Mouse (Mus musculus) ZHBTc4 (cell line): Measurements from ENCODE around the gene Dpt.
"Not testable (repeated sequence)": the region's sequence is repeated elsewhere in the genome, so short reads cannot be mapped to it uniquely, and the experiment has no call there.

Source experiments
- DNase-seq: peaks from one replicate; pipeline ENCODE4 v3.0.0-alpha.2; 2011; ENCODE audit warnings: low read depth, low spot score

Dpt gene

DNA sequence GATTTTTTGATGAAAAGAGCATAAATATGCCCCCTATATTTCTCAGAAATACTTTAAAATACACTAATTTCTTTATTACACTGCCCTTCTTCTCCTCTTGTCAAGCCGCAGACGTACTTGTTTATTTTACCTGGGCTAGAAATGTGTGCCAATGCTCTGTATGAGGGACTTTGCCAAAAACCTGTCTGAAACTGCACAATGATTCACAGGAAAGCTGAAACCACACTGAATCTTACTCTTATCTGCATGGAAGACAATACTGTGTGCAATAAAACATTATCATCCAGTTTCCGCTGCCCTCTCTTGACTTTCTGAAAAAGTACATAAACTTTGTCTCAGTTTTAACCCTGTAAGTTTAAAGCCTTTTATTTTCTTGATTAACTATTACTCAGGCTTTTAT, 20.9 kb downstream of the Dpt start:
- DNase-seq = no peak

DNA sequence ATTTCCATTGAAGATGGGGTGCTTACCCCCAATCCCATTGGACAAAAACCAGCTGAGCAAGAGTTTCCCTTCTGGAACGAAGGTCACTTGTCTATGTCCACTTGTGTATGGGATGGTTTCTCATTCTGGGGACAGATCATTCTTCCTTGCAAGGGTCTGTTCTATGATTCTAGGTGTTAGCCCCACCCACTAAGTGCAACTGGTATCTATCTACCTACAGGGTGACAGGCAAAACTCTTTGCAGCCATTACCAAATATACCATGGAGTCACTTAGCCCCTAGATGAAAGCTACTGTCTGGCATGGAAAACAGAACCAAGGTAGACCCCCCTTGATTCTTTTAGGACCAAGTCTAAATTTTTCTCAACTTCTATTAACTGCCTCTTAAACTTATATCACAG, 24.9 kb downstream of the Dpt start:
- DNase-seq = no peak

DNA sequence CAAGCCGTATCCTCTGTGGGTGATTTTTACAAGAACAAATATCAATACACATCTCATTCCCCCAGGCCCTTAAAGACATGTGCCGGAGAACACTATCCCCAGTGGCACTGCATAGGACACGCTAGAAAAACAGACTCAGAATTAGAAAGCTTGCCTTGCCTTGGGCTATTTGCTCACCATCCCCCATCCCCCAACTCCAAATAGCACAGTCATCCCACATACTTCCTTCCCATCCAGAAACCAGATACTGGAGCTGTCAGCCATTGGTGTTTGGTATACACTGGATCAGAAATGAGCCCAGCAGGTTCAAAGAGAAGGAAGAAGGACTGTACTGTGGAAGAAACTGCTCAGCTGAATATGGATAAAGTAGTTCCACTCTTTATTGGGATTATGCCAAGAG, 25.4 kb downstream of the Dpt start:
- DNase-seq = no peak

DNA sequence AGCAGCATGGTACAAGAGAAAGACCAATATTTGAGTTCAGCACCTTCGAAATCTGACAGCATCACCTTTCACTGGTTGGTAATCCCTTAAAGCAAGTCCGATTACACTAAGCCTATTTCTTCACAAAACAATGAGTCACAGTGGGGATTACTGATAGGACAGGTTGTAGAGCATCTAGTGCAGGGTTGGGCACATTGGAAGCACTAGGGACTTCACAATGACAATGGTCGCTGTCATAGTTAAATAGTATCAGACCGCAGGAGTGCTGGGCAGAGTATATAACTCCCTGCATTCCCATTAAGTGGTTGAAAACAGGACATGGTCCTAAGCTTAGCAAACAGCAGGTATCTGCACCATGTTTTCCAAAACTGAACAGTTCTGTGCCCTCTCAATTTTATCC, 25.8 kb downstream of the Dpt start:
- DNase-seq = no peak

DNA sequence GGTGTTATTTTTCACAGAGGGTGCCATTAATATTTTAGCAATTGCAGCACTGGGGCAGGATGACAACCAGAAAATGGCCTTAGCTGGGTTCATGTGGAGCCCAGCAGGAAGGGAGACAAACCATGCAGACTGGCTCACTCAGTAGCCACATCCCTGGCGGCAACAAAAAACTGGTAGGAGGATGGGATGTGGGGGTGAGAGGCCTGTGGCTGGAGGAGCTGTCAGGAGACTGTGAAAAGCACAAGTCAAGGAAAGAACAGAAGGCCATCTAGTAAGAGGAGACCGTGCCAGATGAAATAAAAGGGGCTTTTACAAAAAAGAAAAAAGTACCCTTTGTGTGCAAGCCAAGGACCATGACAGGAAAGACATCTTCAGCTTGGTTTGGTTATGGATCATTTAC, 28.5 kb downstream of the Dpt start:
- DNase-seq = no peak

DNA sequence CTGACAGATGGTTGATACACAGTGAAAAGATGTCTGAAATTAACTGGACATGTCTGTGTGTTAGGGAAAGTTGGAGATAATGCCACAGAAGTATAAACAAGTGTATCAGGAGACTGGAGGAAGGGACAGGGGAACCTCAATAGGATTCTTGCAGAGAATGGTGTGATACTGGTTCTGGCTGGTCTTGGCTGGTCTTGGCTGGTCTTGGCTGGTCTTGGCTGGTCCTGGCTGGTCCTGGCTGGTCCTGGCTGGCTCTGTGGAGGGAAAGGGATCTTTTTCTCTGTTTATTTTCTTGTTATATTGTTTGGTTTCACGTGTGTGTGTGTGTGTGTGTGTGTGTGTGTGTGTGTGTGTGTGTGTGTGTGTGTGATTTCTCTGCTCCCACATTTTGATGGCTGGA, 33.4 kb downstream of the Dpt start:
- peak; percentile 5 for DNase-seq

DNA sequence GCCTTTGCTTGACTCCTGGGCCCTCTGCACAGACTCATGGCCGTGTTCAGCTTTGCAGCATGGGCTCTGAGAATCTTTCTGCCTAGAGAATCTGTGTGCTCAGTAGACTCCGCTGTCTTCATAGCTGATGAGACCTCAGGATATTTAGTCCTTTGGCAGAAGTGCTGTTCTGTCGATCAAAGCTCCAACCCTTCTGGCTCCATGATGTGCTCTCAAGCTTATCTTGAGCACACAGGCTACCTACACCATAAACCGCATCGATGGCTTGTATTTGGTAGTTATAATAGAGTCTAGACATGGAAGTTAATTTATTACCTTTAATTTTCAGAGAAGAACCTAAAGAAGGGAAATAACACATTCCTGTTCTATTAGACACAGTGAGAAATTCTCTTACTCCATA, 36.0 kb downstream of the Dpt start:
- no peak for DNase-seq

DNA sequence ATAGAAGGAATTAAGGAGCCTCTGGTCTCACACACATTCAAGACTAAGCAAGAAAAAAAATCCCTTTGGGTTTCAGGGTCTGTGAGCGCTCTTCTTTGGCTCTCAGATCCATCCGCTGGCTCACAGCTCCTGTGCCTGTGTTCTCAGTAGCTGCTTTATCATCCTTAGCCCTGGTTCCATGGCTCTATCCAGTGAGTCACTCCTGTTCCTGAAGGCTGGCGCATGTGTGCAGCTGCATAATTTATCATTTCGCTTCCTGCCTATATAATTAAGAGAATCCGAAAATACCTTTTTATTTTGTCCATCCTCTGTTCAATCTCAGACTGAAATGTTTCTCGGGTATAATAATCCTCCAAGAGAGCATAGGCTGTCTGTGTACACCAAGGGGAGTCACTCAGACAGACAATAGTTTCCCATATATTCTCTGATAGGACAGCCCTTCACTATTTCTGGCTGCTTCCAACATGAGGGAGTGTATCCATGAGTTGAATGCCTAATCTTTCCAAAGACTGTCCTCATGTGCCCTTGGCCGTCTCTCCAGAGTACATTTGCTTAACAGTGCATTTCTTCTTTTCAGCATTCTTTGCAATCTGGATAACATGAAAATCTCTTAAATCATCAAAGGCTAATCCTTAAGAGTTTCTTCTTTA, 52.3 kb downstream of the Dpt start:
- DNase-seq = no peak

DNA sequence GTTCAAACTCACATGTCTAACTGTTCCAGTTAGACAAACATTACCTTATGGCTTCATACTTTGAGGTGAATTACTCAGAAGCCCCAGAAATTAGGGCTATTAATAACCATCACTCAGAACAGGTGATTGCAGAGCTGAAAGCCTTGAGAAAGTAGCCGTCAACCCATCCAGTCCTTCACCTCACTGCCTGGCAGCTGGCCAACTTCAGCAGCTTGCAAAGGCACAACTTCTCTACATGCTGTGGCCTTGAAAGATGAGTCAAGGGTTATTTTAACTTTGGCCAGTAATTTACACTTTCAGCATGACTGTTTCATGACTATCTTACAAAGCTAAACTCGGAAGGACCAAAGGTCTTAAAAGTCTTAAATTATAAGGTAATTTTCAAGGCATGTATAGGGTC, 59.3 kb downstream of the Dpt start:
- not testable (repeated sequence) for DNase-seq

DNA sequence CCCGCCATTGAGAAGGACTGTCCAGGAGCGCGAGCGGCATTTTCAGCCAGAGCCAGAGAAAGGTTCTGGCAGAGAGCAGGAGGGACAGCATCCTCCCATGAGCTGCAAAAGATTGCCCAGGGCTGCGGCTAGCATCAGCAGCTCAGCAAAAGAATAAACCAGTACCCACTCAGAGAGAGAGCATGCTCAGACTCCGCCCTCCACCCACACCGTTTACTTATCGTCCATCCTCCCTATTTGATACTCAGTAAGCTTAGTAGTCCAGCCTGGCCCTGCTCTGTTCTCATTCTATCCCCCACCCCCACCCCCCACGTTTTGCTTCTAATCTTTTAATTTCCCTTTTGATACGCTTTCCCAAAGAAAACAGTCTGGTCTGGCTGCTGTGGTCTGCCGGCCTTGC, 63.5 kb downstream of the Dpt start:
- no peak for DNase-seq

DNA sequence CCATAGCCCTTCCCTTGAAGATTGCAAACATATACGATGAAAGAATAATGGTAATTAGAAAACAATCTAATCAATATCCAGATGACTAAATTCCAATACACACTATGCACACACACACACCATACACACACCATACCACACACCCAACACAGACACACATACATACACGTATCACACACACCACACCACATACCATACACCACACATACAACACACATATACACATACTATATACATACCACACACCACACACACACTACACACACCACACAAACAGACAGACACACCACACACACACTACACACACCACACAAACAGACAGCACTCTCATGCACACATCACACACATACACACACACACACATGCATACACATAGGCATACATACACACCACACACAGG, 64.3 kb downstream of the Dpt start:
- no peak for DNase-seq

DNA sequence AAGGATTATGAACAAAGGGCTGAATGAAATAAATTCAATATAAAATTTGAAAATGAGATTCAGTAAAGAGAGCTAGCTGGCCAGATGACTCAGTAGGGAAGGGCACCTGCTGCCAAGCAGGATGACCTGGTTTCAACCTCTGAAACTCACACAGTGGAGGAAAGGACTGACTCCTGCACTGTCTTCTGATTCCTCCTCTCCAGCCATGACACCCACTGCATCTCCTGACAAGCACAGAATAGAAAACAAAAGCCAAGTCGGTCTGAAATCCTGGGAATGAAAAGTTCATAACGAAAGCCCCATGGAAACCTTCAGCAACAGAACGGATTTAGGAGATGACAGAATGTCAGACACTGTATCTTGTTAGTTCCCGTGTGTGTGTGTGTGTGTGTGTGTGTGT, 65.1 kb downstream of the Dpt start:
- no peak for DNase-seq

DNA sequence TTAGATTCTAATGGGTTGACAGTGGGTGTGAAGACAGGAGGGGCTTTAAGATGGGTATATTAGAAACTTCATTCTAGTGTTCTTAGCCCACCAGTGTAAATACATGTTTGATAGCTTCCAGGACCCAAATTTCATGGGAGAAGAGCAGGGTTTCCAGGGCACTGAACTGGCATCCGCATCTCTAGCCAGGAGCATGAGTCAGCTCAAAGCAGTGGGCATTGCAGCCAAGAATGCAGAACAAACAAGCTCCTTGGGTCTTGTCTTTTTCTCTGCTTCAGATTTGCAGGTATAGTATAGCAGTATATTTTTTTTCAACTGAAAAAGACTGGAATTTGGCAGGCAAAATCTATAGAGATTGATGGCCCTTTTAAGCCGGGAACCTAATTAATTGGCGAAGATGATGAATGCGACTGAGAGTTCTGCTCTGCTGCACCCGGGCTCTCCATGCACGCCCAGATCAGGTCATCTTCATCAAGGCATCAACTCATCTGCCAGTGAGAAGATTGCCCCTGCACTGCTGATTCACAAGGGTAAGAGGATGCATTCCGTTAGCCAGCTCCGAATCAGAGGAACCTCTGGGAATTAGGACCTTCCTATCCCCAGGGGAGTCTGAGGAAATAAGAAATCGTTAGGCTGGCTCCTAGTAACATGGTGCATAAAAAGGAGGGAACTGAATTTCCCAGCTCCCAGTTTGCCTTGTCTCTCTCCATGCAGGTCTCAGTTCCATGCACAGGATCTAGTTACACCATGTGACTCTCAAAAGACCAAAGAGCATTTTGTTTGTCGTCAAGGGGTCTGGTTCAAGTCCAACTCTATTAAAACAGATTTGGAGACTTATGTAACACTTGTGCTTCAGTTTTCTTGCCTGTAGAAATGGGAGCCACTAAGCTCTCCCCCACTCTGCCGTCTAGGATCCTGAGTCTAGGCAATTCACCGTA, 66.8 kb downstream of the Dpt start:
- DNase-seq = no peak

DNA sequence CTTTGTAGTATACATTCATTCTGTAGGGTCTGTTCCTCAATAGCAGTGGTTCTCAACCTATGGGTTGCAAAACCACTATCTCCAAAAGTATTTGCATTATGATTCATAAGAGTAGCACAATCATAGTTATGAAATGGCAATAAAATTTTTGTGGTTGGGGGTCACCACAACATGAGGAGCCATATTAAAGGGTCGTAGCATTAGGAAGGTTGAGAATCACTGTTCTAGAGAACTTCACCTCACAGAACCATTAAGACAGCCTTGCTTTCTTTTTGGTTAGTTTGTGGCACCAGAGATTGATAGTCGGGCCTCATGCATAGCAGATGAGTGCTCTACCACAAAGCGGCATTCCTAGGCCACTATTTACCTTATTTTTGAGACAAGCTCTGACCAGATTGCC, 68.2 kb downstream of the Dpt start:
- DNase-seq = no peak

DNA sequence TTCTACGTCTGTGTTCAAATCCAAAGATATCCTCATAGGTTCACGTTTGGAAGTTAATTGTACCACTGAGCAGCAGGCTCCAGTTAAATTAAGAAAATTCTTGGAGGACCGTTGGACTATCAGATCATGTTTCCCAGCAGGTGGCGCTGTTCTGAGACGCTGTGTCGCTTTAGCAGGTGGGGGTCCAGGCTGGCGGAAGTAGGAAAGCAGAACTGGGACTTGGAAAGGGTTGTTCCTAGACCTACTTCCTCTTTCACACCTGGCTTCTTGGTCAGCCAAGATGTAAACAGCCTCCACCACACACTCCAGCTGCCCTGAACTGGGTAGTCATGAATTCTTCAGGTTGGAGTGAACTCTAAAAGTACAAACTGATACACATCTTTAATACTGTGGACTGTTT, 74.2 kb downstream of the Dpt start:
- DNase-seq = peak; percentile 78
